Mouse (Mus musculus) urinary bladder, postnatal 25 days (tissue): ENCODE data around the gene Zcchc12.
A peak's percentile ranks its signal among the peaks of the same experiment; 100 is the strongest.

ENCODE experiments used
- DNase-seq: peaks from one replicate; pipeline ENCODE4 v3.0.0; 2022; ENCODE audit warnings: low spot score

Gene Zcchc12

GRCm38 (mm10) chrX:36195736-36196525 is at the start of gene Zcchc12:
TSS of gene Zcchc12 (plus strand) at chrX:36195904.
- DNase-seq = no peak

- DNase-seq = no peak
Measured at GRCm38 (mm10) chrX:36146746-36147145, 49.0 kb upstream of the Zcchc12 start.

GRCm38 (mm10) chrX:36150100-36150499 is 45.6 kb upstream of the Zcchc12 start:
- no peak for DNase-seq

GRCm38 (mm10) chrX:36156677-36157076 is 39.0 kb upstream of the Zcchc12 start:
- no peak for DNase-seq

GRCm38 (mm10) chrX:36161567-36161966 is 34.1 kb upstream of the Zcchc12 start:
- no peak for DNase-seq

- DNase-seq = peak; percentile 51
Measured at GRCm38 (mm10) chrX:36183625-36184024, 12.1 kb upstream of the Zcchc12 start.

DNA sequence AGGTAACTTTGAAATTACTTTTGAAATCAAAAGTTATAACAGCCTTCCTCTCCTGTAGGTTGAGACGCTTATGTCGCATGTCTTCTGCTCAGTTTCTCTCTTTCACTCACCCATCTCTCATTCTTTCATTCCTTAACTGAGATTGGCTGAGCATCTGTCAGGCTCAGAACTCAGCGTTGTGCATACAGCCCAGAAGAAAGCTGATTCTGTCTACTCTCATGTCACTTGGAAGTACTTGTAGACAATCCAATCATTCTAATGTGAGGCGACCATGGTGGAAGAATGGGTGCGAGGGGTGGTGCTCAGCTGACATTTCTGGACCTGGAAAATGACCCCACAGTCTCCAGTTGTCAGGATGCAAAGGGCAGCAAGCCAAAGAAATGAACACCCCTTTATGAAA is 9.7 kb upstream of the Zcchc12 start:
- DNase-seq = no peak

DNA sequence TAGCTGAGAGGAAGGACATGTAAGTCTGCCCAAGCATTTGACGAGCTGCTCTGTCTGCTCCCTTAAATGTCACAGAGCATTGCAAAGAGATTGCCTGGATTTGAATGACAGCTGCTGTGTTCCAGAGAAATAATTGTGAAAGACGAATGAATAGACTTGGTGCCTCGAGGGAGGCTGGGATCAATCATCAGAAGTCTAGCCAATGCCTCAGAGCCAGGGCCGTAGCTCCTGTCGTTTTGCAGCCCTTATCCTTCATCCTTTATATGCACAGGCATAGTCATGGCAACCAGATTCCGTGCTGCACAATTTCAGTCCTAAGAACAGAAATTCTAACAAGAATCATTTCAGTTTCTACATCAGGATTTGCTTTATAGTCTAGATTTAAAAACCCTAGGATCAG is 9.3 kb upstream of the Zcchc12 start:
- DNase-seq = no peak

GRCm38 (mm10) chrX:36193951-36194350 is 1.8 kb upstream of the Zcchc12 start:
- DNase-seq = no peak

DNA sequence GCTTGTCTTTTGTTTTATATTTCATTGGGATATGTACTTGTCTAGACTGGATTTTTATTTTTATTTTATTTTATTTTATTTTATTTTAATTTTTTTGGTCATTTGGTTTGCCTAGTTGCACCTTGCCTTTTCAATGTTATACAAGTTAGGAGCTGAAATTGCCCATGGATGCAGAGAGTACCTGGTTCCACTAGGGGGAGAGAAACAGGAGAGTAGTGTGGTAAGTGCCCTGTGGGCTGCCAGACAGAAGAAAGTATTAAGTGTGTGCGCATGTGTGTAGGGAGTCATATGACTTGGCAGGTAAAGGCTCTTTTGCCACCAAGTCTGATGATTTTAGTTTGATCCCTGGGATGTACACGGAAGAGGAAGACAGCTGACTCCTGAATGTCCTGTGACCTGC is 13.8 kb downstream of the Zcchc12 start:
- no peak for DNase-seq

GRCm38 (mm10) chrX:36211216-36211615 is 15.5 kb downstream of the Zcchc12 start:
- no peak for DNase-seq

DNA sequence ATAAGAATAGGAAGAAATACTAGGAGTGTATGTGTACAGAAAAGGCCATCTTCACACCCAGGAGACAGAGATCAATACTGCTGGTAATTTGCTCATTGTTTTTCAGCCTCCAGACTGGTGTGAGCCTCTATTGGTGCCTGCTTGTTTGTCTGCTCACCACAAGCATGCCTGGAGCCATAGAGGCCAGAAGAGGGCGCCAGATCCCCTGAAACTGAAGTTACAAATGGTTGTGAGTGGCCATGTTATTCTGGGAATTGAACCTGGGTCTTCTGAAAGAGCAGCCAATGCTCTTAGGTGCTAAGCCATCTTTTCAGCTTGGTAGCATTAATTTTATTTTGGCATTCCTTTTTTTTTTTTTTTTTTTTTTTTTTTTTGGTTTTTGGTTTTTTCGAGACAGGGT is 25.7 kb downstream of the Zcchc12 start:
- DNase-seq = no peak

GRCm38 (mm10) chrX:36225777-36226176 is 30.1 kb downstream of the Zcchc12 start:
- DNase-seq = peak; percentile 67

DNA sequence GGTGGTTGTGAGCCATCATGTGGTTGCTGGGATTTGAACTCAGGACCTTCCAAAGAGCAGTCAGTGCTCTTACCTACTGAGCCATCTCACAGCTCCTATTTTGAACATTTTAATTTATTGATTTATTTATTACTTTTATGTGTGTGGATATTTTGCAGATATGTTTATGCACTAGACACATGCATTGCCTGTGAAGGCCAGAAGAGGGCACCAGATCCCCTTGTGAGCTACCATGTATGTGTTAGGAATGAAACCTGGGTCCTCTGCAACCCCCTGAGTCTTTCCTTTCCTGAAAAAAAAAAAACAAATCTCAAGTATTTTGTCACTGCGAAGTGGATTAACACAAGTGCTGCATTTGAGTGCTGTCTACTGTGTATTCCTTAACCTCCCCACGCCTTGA is 30.9 kb downstream of the Zcchc12 start:
- peak; percentile 20 for DNase-seq

DNA sequence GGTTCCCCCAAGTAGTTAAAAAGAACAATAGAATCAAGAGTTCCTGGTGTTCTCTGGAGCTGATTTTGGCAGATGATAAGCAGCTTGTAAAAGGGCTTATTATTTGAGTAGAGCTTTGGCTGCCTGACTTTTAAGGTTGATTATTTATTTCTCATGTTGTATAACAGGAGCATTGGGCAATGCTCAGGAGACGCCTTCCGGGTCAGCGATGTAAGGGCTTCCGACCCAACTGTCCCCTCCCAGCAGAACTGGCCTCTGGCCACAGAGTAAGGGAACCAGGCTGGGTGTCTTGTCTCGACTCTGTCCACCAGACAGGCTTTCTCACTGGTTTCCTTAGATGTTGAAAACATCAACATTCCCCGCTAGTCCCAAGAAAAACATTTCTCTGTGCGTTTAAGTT is 33.2 kb downstream of the Zcchc12 start:
- no peak for DNase-seq

GRCm38 (mm10) chrX:36229273-36229672 is 33.6 kb downstream of the Zcchc12 start:
- no peak for DNase-seq

GRCm38 (mm10) chrX:36235652-36236051 is 39.9 kb downstream of the Zcchc12 start:
- no peak for DNase-seq
